Mouse (Mus musculus): ENCODE results near the gene Trim28. TPM values are rescaled to one million over a fixed set of nuclear protein-coding genes. Genes with fewer than 3 reads are reported as not detected.

Trim28 gene
- polyA plus RNA-seq, 1 experiment from 2014 or later = 216 TPM

- Histone ChIP-seq H3K4me3 (replicated peaks) (no peak overlapping the region), H3K9me3 (no peaks in the 10 kb centered on the region), H3K27me3 (replicated peaks) (no peaks in the 10 kb centered on the region), H3K36me3 (peaks cover 23% of the 10 kb centered on the region), H3K9ac (no peak overlapping the region), H3K27ac (no peak overlapping the region), H3K4me2 (no peak overlapping the region), H3K4me1 (peaks cover 4% of the 10 kb centered on the region; the same call in 1 of the 2 replicates)
- ATAC-seq (ENCODE audit: insufficient read depth, low FRiP score, low read depth) = no peak
- WGBS = 76% methylated on average over 5 of the region's 5 CpGs
Measured at GRCm38 (mm10) chr7:13003380-13003779, 4.5 kb downstream of the Trim28 start.

- Histone ChIP-seq H3K4me1 (peaks cover 15% of the 10 kb centered on the region), H3K4me3 (replicated peaks) (no peak overlapping the region), H3K9me3 (no peaks in the 10 kb centered on the region), H3K27ac (no peak overlapping the region), H3K4me2 (no peak overlapping the region), H3K27me3 (replicated peaks) (no peaks in the 10 kb centered on the region), H3K9ac (no peak overlapping the region), H3K36me3 (peaks cover 23% of the 10 kb centered on the region)
- 86% methylated on average over 17 of the region's 17 CpGs for WGBS
- ATAC-seq (ENCODE audit: insufficient read depth, low FRiP score, low read depth) = no peak
Measured at GRCm38 (mm10) chr7:13006011-13006410, 7.1 kb downstream of the Trim28 start.

GRCm38 (mm10) chr7:13006531-13006930, 7.6 kb downstream of the Trim28 start:
- Histone ChIP-seq H3K27me3 (replicated peaks) (no peaks in the 10 kb centered on the region), H3K36me3 (peaks cover 23% of the 10 kb centered on the region), H3K4me1 (peaks cover 15% of the 10 kb centered on the region), H3K9ac (no peak overlapping the region), H3K4me3 (replicated peaks) (no peak overlapping the region), H3K4me2 (no peak overlapping the region), H3K27ac (no peak overlapping the region), H3K9me3 (no peaks in the 10 kb centered on the region)
- 90% methylated on average over 10 of the region's 10 CpGs for WGBS
- no peak for ATAC-seq (ENCODE audit: insufficient read depth, low FRiP score, low read depth)

GRCm38 (mm10) chr7:13007341-13008092, 8.6 kb downstream of the Trim28 start:
- 56% methylated on average over 57 of the region's 57 CpGs for WGBS
- Histone ChIP-seq H3K27me3 (replicated peaks) (no peaks in the 10 kb centered on the region), H3K4me2 (no peak overlapping the region; the same call in 1 of the 2 replicates), H3K9ac (no peak overlapping the region), H3K27ac (no peak overlapping the region), H3K4me3 (replicated peaks) (no peak overlapping the region), H3K36me3 (peaks cover 23% of the 10 kb centered on the region), H3K9me3 (no peaks in the 10 kb centered on the region), H3K4me1 (peaks cover 15% of the 10 kb centered on the region)
- no peak for ATAC-seq (ENCODE audit: insufficient read depth, low FRiP score, low read depth)

- no peaks in the 10 kb centered on the region for H3K27me3 ChIP-seq (replicated peaks)
- peak overlapping the region; percentile 98 for H3K27ac ChIP-seq
- peak; percentile 89 for ATAC-seq (ENCODE audit: insufficient read depth, low FRiP score, low read depth)
- H3K4me1 ChIP-seq = peaks cover 15% of the 10 kb centered on the region
- under 1% methylated on average over 42 of the region's 42 CpGs for WGBS
- H3K4me3 ChIP-seq (replicated peaks) = peak overlapping the region; percentile 73
- H3K9ac ChIP-seq = peak overlapping the region; percentile 74
- H3K4me2 ChIP-seq = peak overlapping the region; percentile 85
- H3K36me3 ChIP-seq = peaks cover 23% of the 10 kb centered on the region
- no peaks in the 10 kb centered on the region for H3K9me3 ChIP-seq
Measured at GRCm38 (mm10) chr7:13009143-13010004, 10.5 kb downstream of the Trim28 start.

GRCm38 (mm10) chr7:13010005-13010908, 11.3 kb downstream of the Trim28 start, which contains the start of gene Zbtb45:
TSS of gene Zbtb45 (minus strand) at chr7:13010034.
- Histone ChIP-seq H3K9ac (peak within 1 kb of the TSS; percentile 74), H3K4me2 (peak within 1 kb of the TSS; percentile 85), H3K9me3 (no peaks in the 10 kb centered on the region), H3K27ac (peak within 1 kb of the TSS; percentile 98), H3K4me1 (peaks cover 15% of the 10 kb centered on the region), H3K4me3 (replicated peaks) (peak within 1 kb of the TSS; percentile 73), H3K36me3 (peaks cover 23% of the 10 kb centered on the region), H3K27me3 (replicated peaks) (no peaks in the 10 kb centered on the region)
- WGBS = 13% methylated on average over 26 of the region's 26 CpGs
- ATAC-seq (ENCODE audit: insufficient read depth, low FRiP score, low read depth) = no peak

- Histone ChIP-seq H3K4me3 (replicated peaks) (no peak overlapping the region), H3K27ac (no peak overlapping the region), H3K9ac (no peak overlapping the region), H3K9me3 (no peaks in the 10 kb centered on the region), H3K27me3 (replicated peaks) (no peaks in the 10 kb centered on the region), H3K36me3 (no peaks in the 10 kb centered on the region), H3K4me2 (no peak overlapping the region), H3K4me1 (peaks cover 9% of the 10 kb centered on the region)
- 68% methylated on average over 4 of the region's 4 CpGs for WGBS
- ATAC-seq (ENCODE audit: insufficient read depth, low FRiP score, low read depth) = no peak
Measured at GRCm38 (mm10) chr7:13013671-13014070, 14.8 kb downstream of the Trim28 start.

- no peaks in the 10 kb centered on the region for H3K27me3 ChIP-seq (replicated peaks)
- no peak overlapping the region for H3K4me3 ChIP-seq (replicated peaks)
- H3K4me2 ChIP-seq = no peak overlapping the region
- no peak for ATAC-seq (ENCODE audit: insufficient read depth, low FRiP score, low read depth)
- H3K4me1 ChIP-seq = peaks cover 6% of the 10 kb centered on the region; the same call in 1 of the 2 replicates
- 48% methylated on average over 6 of the region's 6 CpGs for WGBS
- H3K9ac ChIP-seq = no peak overlapping the region
- H3K27ac ChIP-seq = no peak overlapping the region
- H3K9me3 ChIP-seq = no peaks in the 10 kb centered on the region
- no peaks in the 10 kb centered on the region for H3K36me3 ChIP-seq
Measured at GRCm38 (mm10) chr7:13014275-13014839, 15.4 kb downstream of the Trim28 start.

- Histone ChIP-seq H3K36me3 (no peaks in the 10 kb centered on the region), H3K4me1 (peaks cover 5% of the 10 kb centered on the region; the same call in 1 of the 2 replicates), H3K4me3 (replicated peaks) (no peak overlapping the region), H3K27ac (no peak overlapping the region), H3K27me3 (replicated peaks) (no peaks in the 10 kb centered on the region), H3K9ac (no peak overlapping the region), H3K4me2 (no peak overlapping the region), H3K9me3 (no peaks in the 10 kb centered on the region)
- WGBS = 86% methylated on average over 1 of the region's 1 CpGs
- ATAC-seq (ENCODE audit: insufficient read depth, low FRiP score, low read depth) = no peak
Measured at GRCm38 (mm10) chr7:13015217-13015616, 16.3 kb downstream of the Trim28 start.

- Histone ChIP-seq H3K9ac (peak overlapping the region; percentile 70; the same call in 1 of the 2 replicates), H3K4me1 (peaks cover 14% of the 10 kb centered on the region), H3K36me3 (peaks cover 18% of the 10 kb centered on the region), H3K27ac (peak overlapping the region; percentile 100), H3K4me2 (peak overlapping the region; percentile 73), H3K9me3 (no peaks in the 10 kb centered on the region), H3K27me3 (replicated peaks) (no peaks in the 10 kb centered on the region), H3K4me3 (replicated peaks) (peak overlapping the region; percentile 78)
- peak; percentile 67 for ATAC-seq (ENCODE audit: insufficient read depth, low FRiP score, low read depth)
- 4% methylated on average over 31 of the region's 31 CpGs for WGBS
Measured at GRCm38 (mm10) chr7:13022773-13023535, 24.0 kb downstream of the Trim28 start.
